Mouse (Mus musculus) layer of hippocampus, postnatal 14 days (tissue): ENCODE measurements at regions not wholly inside any gene's neighbourhood (a gene's known extent, or its start where the extent isn't known, plus 50 kb on each side); places are given as distances from the start of the nearest gene placed in this dataset.

ENCODE experiments used
- DNase-seq, 2 experiments: peaks; one replicate each; pipeline ENCODE4 v3.0.0; 2021 to 2022; ENCODE audit warnings: low spot score in 2 of 2, mixed read lengths in 1 of 2

GRCm38 (mm10) chr10:9310346-9310745 is 364.7 kb downstream of the Samd5 start:
- DNase-seq = no peak

GRCm38 (mm10) chr10:9296055-9296454 is 379.0 kb downstream of the Samd5 start:
- DNase-seq = no peak

GRCm38 (mm10) chr10:9295269-9295668 is 379.7 kb downstream of the Samd5 start:
- no peak for DNase-seq

GRCm38 (mm10) chr10:9294620-9295019 is 380.4 kb downstream of the Samd5 start:
- DNase-seq = no peak

- DNase-seq = no peak
These were observed 383.4 kb downstream of the Samd5 start for GRCm38 (mm10) chr10:9291456-9292146.

GRCm38 (mm10) chr10:9272940-9273339 is 387.1 kb upstream of the Sash1 start:
- no peak for DNase-seq

- peak; percentile 26 to 53 for DNase-seq
These were observed 386.4 kb upstream of the Sash1 start for GRCm38 (mm10) chr10:9272243-9272642.

- DNase-seq = no peak
These were observed 379.7 kb upstream of the Sash1 start for GRCm38 (mm10) chr10:9265528-9265927.

- DNase-seq = no peak
These were observed 378.6 kb upstream of the Sash1 start for GRCm38 (mm10) chr10:9264309-9265000.

GRCm38 (mm10) chr10:9258705-9259104 is 372.8 kb upstream of the Sash1 start:
- DNase-seq = no peak

- DNase-seq = no peak
These were observed 367.0 kb upstream of the Sash1 start for GRCm38 (mm10) chr10:9252941-9253217.

- DNase-seq = no peak
These were observed 366.5 kb upstream of the Sash1 start for GRCm38 (mm10) chr10:9252120-9252940.

GRCm38 (mm10) chr10:9243281-9243618 is 357.4 kb upstream of the Sash1 start:
- no peak for DNase-seq

GRCm38 (mm10) chr10:9242596-9243280 is 356.9 kb upstream of the Sash1 start:
- DNase-seq = no peak

GRCm38 (mm10) chr10:9239956-9240355 is 354.1 kb upstream of the Sash1 start:
- peak; percentile 16 to 40 for DNase-seq

GRCm38 (mm10) chr10:9231751-9232150 is 345.9 kb upstream of the Sash1 start:
- peak in 1 of 2 experiments; percentile 78 for DNase-seq

- DNase-seq = peak in 1 of 2 experiments; percentile 45
These were observed 343.2 kb upstream of the Sash1 start for GRCm38 (mm10) chr10:9229116-9229515.

GRCm38 (mm10) chr10:9227361-9227760 is 341.5 kb upstream of the Sash1 start:
- no peak for DNase-seq

GRCm38 (mm10) chr10:9210646-9211045 is 324.8 kb upstream of the Sash1 start:
- no peak for DNase-seq

GRCm38 (mm10) chr10:9204096-9204495 is 318.2 kb upstream of the Sash1 start:
- DNase-seq = peak; percentile 40 to 88

- DNase-seq = no peak
These were observed 317.5 kb upstream of the Sash1 start for GRCm38 (mm10) chr10:9203323-9203722.

GRCm38 (mm10) chr10:9202922-9203321 is 317.1 kb upstream of the Sash1 start:
- DNase-seq = no peak
